Mouse (Mus musculus) right cerebral cortex, adult 18-20 months (tissue): ENCODE data around the gene Ubxn4.
"Not testable (repeated sequence)": the region's sequence is repeated elsewhere in the genome, so short reads cannot be mapped to it uniquely, and the experiment has no call there.

Source experiments
- DNase-seq: peaks from one replicate; pipeline ENCODE4 v3.0.0; 2022; ENCODE audit warnings: mixed read lengths

The Ubxn4 gene

DNA sequence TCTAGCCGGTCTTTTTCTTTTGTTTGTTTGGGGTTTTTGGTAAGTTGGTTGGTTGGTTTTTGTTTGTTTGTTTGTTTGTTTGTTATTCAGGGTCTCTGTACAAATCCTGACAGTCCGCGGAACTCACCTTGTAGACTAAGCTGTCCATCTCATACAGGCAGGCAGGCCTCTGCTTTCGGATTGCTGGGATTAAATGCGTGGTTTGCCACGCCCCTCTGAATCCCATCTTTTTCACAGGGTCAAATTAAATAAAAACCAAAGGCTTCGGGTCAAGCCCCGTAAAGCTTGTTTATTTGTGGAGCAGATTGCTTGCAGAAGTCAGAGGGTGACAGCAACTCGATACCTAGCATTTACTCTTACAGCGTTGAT lies at the start of gene Ubxn4:
Ubxn4 (plus strand) TSS at position 338 of the 369 bp plus-strand sequence.
- DNase-seq, result peak; percentile 30

DNA sequence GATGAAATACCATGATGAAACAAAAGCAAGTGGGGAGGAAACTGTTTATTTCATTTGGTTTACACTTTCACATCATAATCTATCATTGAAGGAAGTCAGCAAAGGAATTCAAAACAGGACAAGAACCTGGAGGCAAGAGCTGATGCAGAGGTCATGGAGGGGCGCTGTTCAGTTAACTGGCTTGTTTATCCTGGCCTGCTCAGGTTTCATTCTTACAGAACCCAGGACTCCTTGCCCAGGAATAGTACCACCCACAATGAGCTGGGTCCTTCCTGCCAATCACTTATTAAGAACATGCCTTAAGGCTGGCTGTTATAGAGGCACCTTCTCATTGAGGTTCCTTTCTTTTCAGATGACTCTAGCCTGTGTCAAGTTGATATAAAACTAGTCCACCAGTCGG lies 49.8 kb upstream of the Ubxn4 start:
- no peak for DNase-seq

DNA sequence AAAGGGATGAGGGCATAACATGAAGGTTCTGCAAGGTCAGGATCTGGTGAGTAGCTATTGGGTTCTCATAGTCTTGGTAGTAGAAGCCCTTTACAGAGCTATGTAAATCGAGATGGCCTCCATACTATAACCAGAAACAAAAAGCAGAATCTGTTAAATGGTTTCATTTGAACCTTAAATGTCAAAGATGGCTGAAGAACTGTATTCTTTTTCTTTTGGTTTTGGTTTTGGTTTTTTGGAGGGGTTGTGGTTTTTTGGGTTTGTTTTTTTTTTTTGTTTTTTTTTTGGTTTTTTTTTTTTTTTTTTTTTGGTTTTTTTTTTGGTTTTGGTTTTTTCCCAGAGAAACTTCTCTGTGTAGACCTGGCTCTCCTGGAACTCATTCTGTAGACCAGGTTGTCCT lies 46.4 kb upstream of the Ubxn4 start:
- no peak for DNase-seq

- DNase-seq, result no peak
Observed at GRCm38 (mm10) chr1:128213261-128213660, 30.5 kb upstream of the Ubxn4 start.

GRCm38 (mm10) chr1:128221886-128222285 lies 21.9 kb upstream of the Ubxn4 start:
- no peak for DNase-seq

DNA sequence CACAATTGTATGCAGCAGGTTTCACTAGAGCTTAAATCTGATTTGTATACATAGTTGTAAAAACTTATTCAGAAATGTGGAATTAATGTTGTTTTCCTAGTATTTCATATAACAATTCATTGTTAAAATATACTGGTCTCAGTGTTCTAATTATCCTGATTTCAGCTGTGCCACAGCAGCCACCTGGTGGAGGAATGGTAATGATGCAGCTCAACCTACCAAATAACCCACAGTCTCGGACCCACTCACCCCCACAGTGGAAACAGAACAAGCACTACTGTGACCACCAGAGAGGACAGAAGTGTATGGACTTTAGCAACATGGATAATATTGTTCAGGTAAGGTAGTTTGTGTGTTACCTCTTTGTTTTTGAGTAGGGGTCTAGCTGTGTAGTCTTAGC lies 20.5 kb upstream of the Ubxn4 start:
- no peak for DNase-seq

DNA sequence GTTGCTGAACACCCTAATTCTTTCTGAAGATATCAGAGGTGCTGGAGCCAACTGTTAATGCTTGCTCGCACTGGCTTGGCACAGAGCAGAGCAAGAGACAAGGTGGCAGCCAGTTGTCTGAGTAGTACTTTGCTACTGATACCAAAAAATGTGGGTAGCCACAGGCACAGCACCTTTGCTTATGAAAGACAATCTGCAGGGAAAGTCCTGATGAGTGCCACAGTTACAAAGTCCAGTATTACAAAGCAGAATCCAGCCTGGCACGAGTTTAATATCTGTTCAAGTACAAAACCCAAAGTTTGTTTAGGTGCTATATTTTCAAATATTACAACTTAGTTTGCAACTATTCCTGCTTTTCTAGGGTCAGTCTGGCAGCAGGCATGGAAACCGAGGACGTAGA lies 8.6 kb upstream of the Ubxn4 start:
- no peak for DNase-seq

GRCm38 (mm10) chr1:128243996-128244726 lies 397 bp downstream of the Ubxn4 start:
- peak; percentile 96 for DNase-seq

GRCm38 (mm10) chr1:128244727-128245355 lies 1.1 kb downstream of the Ubxn4 start:
- DNase-seq, result no peak

GRCm38 (mm10) chr1:128267061-128267460 lies 23.3 kb downstream of the Ubxn4 start:
- not testable (repeated sequence) for DNase-seq

DNA sequence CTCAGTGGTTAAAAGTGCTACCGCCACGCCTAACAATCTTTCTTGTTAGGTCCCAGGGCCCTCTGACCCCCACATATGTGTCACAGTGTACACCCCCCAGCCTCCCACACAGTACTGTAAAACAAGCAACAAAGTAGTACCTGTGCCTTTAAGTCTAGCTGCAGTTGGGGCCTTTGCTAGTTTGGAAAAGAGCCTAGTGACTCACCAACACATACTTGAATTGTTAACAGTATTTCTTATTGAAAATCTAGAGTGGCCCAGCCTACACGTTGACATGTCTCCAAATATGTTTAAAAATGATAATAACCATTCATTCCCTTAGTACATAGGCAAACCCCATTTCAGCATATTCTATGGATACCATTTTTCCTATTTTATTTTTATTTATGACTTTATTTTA lies 27.0 kb downstream of the Ubxn4 start:
- no peak for DNase-seq

GRCm38 (mm10) chr1:128275908-128276307 lies 32.1 kb downstream of the Ubxn4 start:
- DNase-seq, result no peak

DNA sequence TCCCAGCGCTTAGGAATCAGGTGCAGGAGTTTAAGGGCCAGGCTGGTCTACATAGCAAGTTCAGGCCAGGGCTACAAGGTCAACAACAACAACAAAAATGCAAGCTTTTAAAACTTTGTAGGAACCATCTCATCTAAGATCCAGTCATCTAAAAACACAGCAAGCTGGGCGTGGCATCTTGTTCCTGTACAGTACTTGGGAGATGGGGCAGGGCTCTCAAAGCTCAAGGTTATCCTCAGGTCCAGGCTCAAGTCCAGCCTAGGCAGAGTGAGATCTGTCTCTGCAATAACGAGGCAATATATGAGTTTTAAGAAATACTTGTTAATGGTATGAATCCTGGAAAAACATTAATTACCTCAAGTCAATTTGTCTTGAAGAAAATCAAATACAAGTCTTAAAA lies 34.8 kb downstream of the Ubxn4 start:
- DNase-seq, result no peak

DNA sequence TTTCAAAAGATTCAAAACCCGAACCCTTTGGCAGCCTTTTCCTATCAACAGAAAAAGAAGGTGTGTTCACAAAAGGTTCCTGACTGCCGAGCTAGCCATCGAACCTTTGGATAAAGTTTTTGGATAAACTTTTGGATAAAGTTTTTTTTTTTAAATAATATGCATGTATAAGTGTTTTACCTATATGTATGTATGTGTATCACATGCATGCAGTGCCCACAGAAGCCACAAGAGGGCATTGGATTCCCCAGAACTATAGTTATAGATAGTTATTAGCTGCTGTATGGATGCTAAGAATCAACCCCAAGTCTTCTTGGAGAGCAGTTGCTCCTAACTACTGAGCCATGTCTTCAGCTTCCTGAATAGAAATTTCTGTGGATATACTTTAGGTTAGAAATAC lies 38.0 kb downstream of the Ubxn4 start:
- DNase-seq, result no peak

DNA sequence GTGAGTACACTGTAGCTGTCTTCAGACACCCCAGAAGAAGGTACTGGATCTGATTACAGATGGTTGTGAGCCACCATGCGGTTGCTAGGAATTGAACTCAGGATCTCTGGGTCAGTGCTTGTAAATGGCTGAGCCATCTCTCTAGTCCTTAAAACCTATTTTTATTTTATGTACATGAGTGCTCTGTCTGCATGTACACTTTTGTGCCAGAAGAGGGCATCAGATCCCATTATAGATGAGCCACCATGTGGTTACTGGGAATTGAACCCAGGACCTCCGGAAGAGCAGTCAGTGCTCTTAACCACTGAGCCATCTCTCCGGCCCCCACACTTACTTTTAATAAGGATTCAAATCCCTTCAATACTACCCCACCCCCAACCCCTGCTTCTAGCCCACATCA lies 39.2 kb downstream of the Ubxn4 start:
- no peak for DNase-seq

- DNase-seq, result no peak
Observed at GRCm38 (mm10) chr1:128284157-128284690, 40.5 kb downstream of the Ubxn4 start.

DNA sequence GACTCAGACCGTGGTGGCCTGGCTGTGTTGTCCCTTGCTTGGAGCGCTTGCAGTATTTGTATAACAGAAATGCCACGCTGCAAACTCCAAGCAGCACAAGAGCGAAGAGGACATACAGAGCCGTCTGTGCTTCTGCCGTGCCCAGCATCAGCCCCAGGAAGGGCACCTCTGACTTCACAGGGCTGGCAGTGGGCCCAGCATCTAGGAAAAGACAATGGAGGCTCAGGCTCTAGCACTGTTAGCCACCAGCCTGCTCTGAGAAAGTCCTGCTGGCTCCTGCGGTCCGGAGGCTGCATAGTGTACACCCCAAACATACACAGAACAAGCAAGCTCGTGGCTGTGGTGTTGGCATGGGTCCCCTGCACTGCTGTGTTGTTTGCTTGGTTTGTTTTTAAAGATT lies 41.4 kb downstream of the Ubxn4 start:
- no peak for DNase-seq

GRCm38 (mm10) chr1:128290295-128290694 lies 46.5 kb downstream of the Ubxn4 start:
- DNase-seq, result no peak

GRCm38 (mm10) chr1:128293524-128293923 lies 49.8 kb downstream of the Ubxn4 start:
- no peak for DNase-seq

GRCm38 (mm10) chr1:128295296-128295695 lies 51.5 kb downstream of the Ubxn4 start:
- peak; percentile 10 for DNase-seq

- DNase-seq, result no peak
Observed at GRCm38 (mm10) chr1:128295717-128296528, 52.2 kb downstream of the Ubxn4 start.

DNA sequence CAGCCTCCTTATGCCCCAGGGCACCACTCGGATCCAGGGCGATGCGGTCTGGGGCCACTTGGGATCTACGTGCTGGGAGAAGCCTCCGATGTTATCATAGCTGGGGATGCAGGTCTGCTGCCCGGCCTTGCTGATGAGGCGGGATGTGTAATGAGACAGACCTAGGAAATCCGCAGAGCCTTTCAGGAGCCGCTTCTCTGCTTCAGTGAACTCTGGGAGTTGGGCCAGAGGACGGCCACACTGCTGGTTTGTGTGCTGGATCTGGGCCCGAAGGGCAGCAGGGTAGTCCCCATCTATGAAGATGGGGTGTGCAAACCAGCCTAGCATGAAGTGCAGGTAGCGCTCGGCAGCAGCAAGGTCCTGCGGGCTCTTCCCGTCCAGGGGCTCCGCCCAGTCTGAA lies 60.1 kb downstream of the Ubxn4 start:
- peak; percentile 12 for DNase-seq

GRCm38 (mm10) chr1:128309043-128309442 lies 65.3 kb downstream of the Ubxn4 start:
- no peak for DNase-seq

GRCm38 (mm10) chr1:128314665-128315064 lies 70.9 kb downstream of the Ubxn4 start:
- no peak for DNase-seq
